Mouse (Mus musculus) lung, embryonic 14.5 days (tissue): ENCODE data around the gene Nr1d2. TPM values are rescaled to one million over a fixed set of nuclear protein-coding genes. Genes with fewer than 3 reads are reported as not detected.
"Not testable (repeated sequence)": the region's sequence is repeated elsewhere in the genome, so short reads cannot be mapped to it uniquely, and the experiment has no call there.

ENCODE experiments used
- ATAC-seq: fragments of 200-750 bp; cut with Nextera tagmentation; 2 replicates; pipeline ENCODE4 v1.8.0; 2017; ENCODE audit warnings: mild to moderate bottlenecking, moderate TSS enrichment, moderate library complexity; ENCODE audit not compliant: insufficient read depth
- DNase-seq: peaks from one replicate; pipeline ENCODE4 v3.0.0-alpha.2; 2015
- H3K27ac ChIP-seq: fragments of 300-500 bp; sonication (generic); 2 replicates; pipeline ENCODE4 v1.5.1; 2014; ENCODE audit warnings: low read depth, mild to moderate bottlenecking, moderate library complexity
- H3K27me3 ChIP-seq: fragments of 300-500 bp; sonication (generic); 2 replicates; pipeline ENCODE4 v1.6.1; 2014; ENCODE audit warnings: low read length, control low read depth; ENCODE audit not compliant: insufficient read depth
- H3K36me3 ChIP-seq: fragments of 300-500 bp; sonication (generic); 2 replicates; pipeline ENCODE4 v1.6.1; 2014; ENCODE audit warnings: control low read depth; ENCODE audit not compliant: insufficient read depth
- H3K4me1 ChIP-seq: fragments of 300-500 bp; sonication (generic); 2 replicates; pipeline ENCODE4 v1.6.1; 2014; ENCODE audit warnings: antibody characterized with exemption, control low read depth; ENCODE audit not compliant: insufficient read depth
- H3K4me2 ChIP-seq: fragments of 300-500 bp; sonication (generic); 2 replicates; pipeline ENCODE4 v1.6.1; 2014; ENCODE audit warnings: mild to moderate bottlenecking
- H3K4me3 ChIP-seq: fragments of 300-500 bp; sonication (generic); 2 replicates; pipeline ENCODE4 v1.5.1; 2014; ENCODE audit warnings: low read depth, low read length
- H3K9ac ChIP-seq: fragments of 300-500 bp; sonication (generic); 2 replicates; pipeline ENCODE4 v1.6.1; 2014
- H3K9me3 ChIP-seq: fragments of 300-500 bp; sonication (generic); 2 replicates; pipeline ENCODE4 v1.6.1; 2016; ENCODE audit warnings: low read depth, low read length, control low read depth
- CTCF ChIP-seq: IDR thresholded peaks from 2 replicates; pipeline ENCODE4 v1.5.1; 2016; ENCODE audit warnings: antibody characterized with exemption, low read depth
- WGBS: fragments of 180-500 bp; shearing (Covaris S2); extraction: QIAGEN DNeasy Blood & Tissue Kit; methylation state at CpG from one replicate; pipeline ENCODE4 v1.1.7; 2014; 5-methylcytosine and 5-hydroxymethylcytosine counted together
- polyA plus RNA-seq: library from polyadenylated mRNA; unstranded; fragments of >200 nt; fragmentation: Nextera tagmentation; extraction: Ambion mirVana; gene quantifications from 2 replicates; pipeline ENCODE4 v1.2.1, GENCODE M21; 2014

Gene Nr1d2
- polyA plus RNA-seq, 1 experiment from 2014 or later = 9.1 TPM

GRCm38 (mm10) chr14:18271666-18272065, 32.7 kb upstream of the Nr1d2 start:
- Histone ChIP-seq H3K4me3 (peak overlapping the region; percentile 89), H3K4me1 (no peaks in the 10 kb centered on the region), H3K9me3 (no peaks in the 10 kb centered on the region), H3K27me3 (no peaks in the 10 kb centered on the region), H3K4me2 (peak overlapping the region; percentile 72), H3K36me3 (peaks cover 27% of the 10 kb centered on the region), H3K27ac (no peak overlapping the region), H3K9ac (peak overlapping the region; percentile 95)
- ATAC-seq (no peak), DNase-seq (no peak)
- WGBS = 10% methylated on average over 7 of the region's 7 CpGs
- TF ChIP-seq CTCF = no peak

GRCm38 (mm10) chr14:18270529-18271441, 31.9 kb upstream of the Nr1d2 start, which contains the start of the genes Nkiras1 and Rpl15:
TSS of gene Nkiras1 (plus strand) at chr14:18271136.
TSS of gene Rpl15 (minus strand) at chr14:18271391.
- H3K36me3 ChIP-seq = peaks cover 30% of the 10 kb centered on the region
- H3K4me1 ChIP-seq = no peaks in the 10 kb centered on the region
- H3K4me3 ChIP-seq = peak within 1 kb of the TSS; percentile 89
- peak within 1 kb of the TSS; percentile 72 for H3K4me2 ChIP-seq
- H3K27me3 ChIP-seq = no peaks in the 10 kb centered on the region
- WGBS = under 1% methylated on average over 78 of the region's 78 CpGs
- peak; percentile 100 for ATAC-seq
- TF ChIP-seq CTCF = peak; percentile 18; the same call in 1 of the 2 replicates
- DNase-seq = peak; percentile 99
- H3K9me3 ChIP-seq = no peaks in the 10 kb centered on the region
- peak within 1 kb of the TSS; percentile 95 for H3K9ac ChIP-seq
- H3K27ac ChIP-seq = peak within 1 kb of the TSS; percentile 85

GRCm38 (mm10) chr14:18269947-18270528, 31.1 kb upstream of the Nr1d2 start:
- H3K9ac ChIP-seq = peak overlapping the region; percentile 95
- DNase-seq = peak; percentile 39
- peak overlapping the region; percentile 85 for H3K27ac ChIP-seq
- ATAC-seq, H3K27me3 ChIP-seq, H3K4me1 ChIP-seq, H3K9me3 ChIP-seq: not testable (repeated sequence)
- peaks cover 30% of the 10 kb centered on the region for H3K36me3 ChIP-seq
- 1% methylated on average over 24 of the region's 24 CpGs for WGBS
- H3K4me2 ChIP-seq = peak overlapping the region; percentile 62
- H3K4me3 ChIP-seq = peak overlapping the region; percentile 89

GRCm38 (mm10) chr14:18263427-18263826, 24.5 kb upstream of the Nr1d2 start:
- no peaks in the 10 kb centered on the region for H3K27me3 ChIP-seq
- peak overlapping the region; percentile 26; the same call in 1 of the 2 replicates for H3K27ac ChIP-seq
- no peaks in the 10 kb centered on the region for H3K9me3 ChIP-seq
- H3K4me3 ChIP-seq = no peak overlapping the region
- H3K36me3 ChIP-seq = peaks cover 20% of the 10 kb centered on the region
- 0 out of 2 replicates have a peak overlapping the region, but pooled peaks have one; percentile 7 for H3K4me2 ChIP-seq
- peak; percentile 33; the same call in 1 of the 2 replicates for ATAC-seq
- no peak for TF ChIP-seq CTCF
- H3K9ac ChIP-seq = peak overlapping the region; percentile 8; the same call in 1 of the 2 replicates
- 44% methylated on average over 4 of the region's 4 CpGs for WGBS
- peak; percentile 64 for DNase-seq
- no peaks in the 10 kb centered on the region for H3K4me1 ChIP-seq

- H3K36me3 ChIP-seq = no peaks in the 10 kb centered on the region
- no peak for TF ChIP-seq CTCF
- no peak overlapping the region for H3K27ac ChIP-seq
- no peak overlapping the region for H3K4me3 ChIP-seq
- H3K4me2 ChIP-seq = no peak overlapping the region
- ATAC-seq (no peak), DNase-seq (no peak)
- H3K4me1 ChIP-seq = no peaks in the 10 kb centered on the region
- no peaks in the 10 kb centered on the region for H3K9me3 ChIP-seq
- 85% methylated on average over 3 of the region's 3 CpGs for WGBS
- H3K27me3 ChIP-seq = no peaks in the 10 kb centered on the region
- no peak overlapping the region for H3K9ac ChIP-seq
These were observed 22.3 kb upstream of the Nr1d2 start for GRCm38 (mm10) chr14:18261203-18261602.

- H3K27me3 ChIP-seq = no peaks in the 10 kb centered on the region
- TF ChIP-seq CTCF = no peak
- H3K9me3 ChIP-seq = no peaks in the 10 kb centered on the region
- H3K4me1 ChIP-seq = no peaks in the 10 kb centered on the region
- no peak overlapping the region for H3K27ac ChIP-seq
- no peaks in the 10 kb centered on the region for H3K36me3 ChIP-seq
- no peak for ATAC-seq
- H3K4me2 ChIP-seq = no peak overlapping the region
- H3K9ac ChIP-seq = no peak overlapping the region
- no peak overlapping the region for H3K4me3 ChIP-seq
- no peak for DNase-seq
- 77% methylated on average over 21 of the region's 21 CpGs for WGBS
These were observed 3.8 kb upstream of the Nr1d2 start for GRCm38 (mm10) chr14:18242638-18243130.

- Histone ChIP-seq H3K4me2 (no peak overlapping the region), H3K36me3 (no peaks in the 10 kb centered on the region), H3K27ac (no peak overlapping the region), H3K4me1 (no peaks in the 10 kb centered on the region), H3K4me3 (no peak overlapping the region), H3K9ac (no peak overlapping the region), H3K9me3 (no peaks in the 10 kb centered on the region), H3K27me3 (no peaks in the 10 kb centered on the region)
- ATAC-seq = no peak
- whole genome bisulfite sequencing = 86% methylated on average over 4 of the region's 4 CpGs
- TF ChIP-seq CTCF = no peak
- DNase-seq = no peak
These were observed 2.9 kb upstream of the Nr1d2 start for GRCm38 (mm10) chr14:18241786-18242185.
